Mouse (Mus musculus) liver, postnatal 0 days (tissue): ENCODE data around the gene Olfr1250. TPM values are rescaled to one million over a fixed set of nuclear protein-coding genes. Genes with fewer than 3 reads are reported as not detected.
"Not testable (repeated sequence)": the region's sequence is repeated elsewhere in the genome, so short reads cannot be mapped to it uniquely, and the experiment has no call there.

Experiments used
- ATAC-seq: fragments of 200-750 bp; cut with Nextera tagmentation; 2 replicates; pipeline ENCODE4 v1.8.0; 2017; ENCODE audit warnings: mild to moderate bottlenecking, moderate library complexity
- DNase-seq: peaks from one replicate; pipeline ENCODE4 v3.0.0-alpha.2; 2016
- H3K27ac ChIP-seq: fragments of 300-500 bp; sonication (generic); 2 replicates; pipeline ENCODE4 v1.5.1; 2014; ENCODE audit warnings: antibody characterized with exemption, moderate library complexity, mild to moderate bottlenecking, low read depth
- H3K27me3 ChIP-seq: fragments of 300-500 bp; sonication (generic); 2 replicates; pipeline ENCODE4 v1.6.1; 2014; ENCODE audit warnings: low read length, control low read depth, mixed read lengths; ENCODE audit not compliant: insufficient read depth
- H3K36me3 ChIP-seq: fragments of 300-500 bp; sonication (generic); replicated peaks from 2 replicates; pipeline ENCODE4 v1.6.1; 2014; ENCODE audit warnings: mild to moderate bottlenecking, control low read depth, low read length, moderate library complexity, mixed read lengths; ENCODE audit not compliant: insufficient read depth
- H3K4me1 ChIP-seq: fragments of 300-500 bp; sonication (generic); 2 replicates; pipeline ENCODE4 v1.6.1; 2014; ENCODE audit warnings: antibody characterized with exemption, mild to moderate bottlenecking, control low read depth; ENCODE audit not compliant: insufficient read depth
- H3K4me2 ChIP-seq: fragments of 300-500 bp; sonication (generic); 2 replicates; pipeline ENCODE4 v1.6.1; 2014; ENCODE audit warnings: low read depth, mild to moderate bottlenecking, low read length, moderate library complexity, mixed read lengths
- H3K4me3 ChIP-seq: fragments of 300-500 bp; sonication (generic); 2 replicates; pipeline ENCODE4 v1.5.1; 2014; ENCODE audit warnings: low read depth, low read length
- H3K9ac ChIP-seq: fragments of 300-500 bp; sonication (generic); replicated peaks from 2 replicates; pipeline ENCODE4 v1.6.1; 2014; ENCODE audit warnings: mild to moderate bottlenecking, moderate library complexity
- H3K9me3 ChIP-seq: fragments of 300-500 bp; sonication (generic); 2 replicates; pipeline ENCODE4 v1.6.1; 2016; ENCODE audit warnings: mild to moderate bottlenecking, control low read depth, low read length, mixed read lengths
- CTCF ChIP-seq: sonication (generic); IDR thresholded peaks from 2 replicates; pipeline ENCODE4 v1.5.1; 2016; ENCODE audit warnings: antibody characterized with exemption, low read depth
- EP300 ChIP-seq: IDR thresholded peaks from 2 replicates; pipeline ENCODE4 v1.6.1; 2016; ENCODE audit warnings: antibody characterized with exemption, low read depth, mild to moderate bottlenecking
- WGBS: fragments of 180-500 bp; shearing (Covaris S2); extraction: QIAGEN DNeasy Blood & Tissue Kit; methylation state at CpG from one replicate; pipeline ENCODE4 v1.1.7; 2014; ENCODE audit not compliant: insufficient replicate concordance; 5-methylcytosine and 5-hydroxymethylcytosine counted together
- polyA plus RNA-seq: library from polyadenylated mRNA; unstranded; fragments of >200 nt; fragmentation: Nextera tagmentation; extraction: Ambion mirVana; gene quantifications from 2 replicates; pipeline ENCODE4 v1.2.1, GENCODE M21; 2015

Gene Olfr1250
- polyA plus RNA-seq = not detected in 2 replicates

DNA sequence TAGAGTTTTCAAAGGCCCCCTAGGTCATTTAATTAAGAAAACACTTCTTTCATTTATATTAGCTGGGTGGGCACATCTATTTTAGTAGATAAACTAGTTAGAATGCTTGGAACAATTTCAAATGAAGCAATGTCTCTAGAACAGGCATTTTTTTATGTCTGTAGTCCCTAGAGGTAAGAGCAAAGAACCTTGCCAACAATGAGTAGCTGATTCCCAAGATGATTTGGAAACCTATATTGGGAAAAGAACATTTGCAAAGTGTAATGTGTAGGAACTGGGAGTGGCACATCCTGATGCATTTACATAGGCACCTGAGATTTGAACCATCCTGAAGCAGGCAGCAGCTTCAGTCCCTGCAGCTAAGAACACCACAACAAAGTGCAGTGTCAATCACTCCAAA, at the start of gene Olfr1250:
Gene Olfr1250, minus strand, starts transcription at position 101 of the 400 bp plus-strand sequence.
- no peaks in the 10 kb centered on the region for H3K4me1 ChIP-seq
- H3K4me3 ChIP-seq = no peak within 1 kb of the TSS
- H3K4me2 ChIP-seq = no peak within 1 kb of the TSS
- H3K9me3 ChIP-seq = no peaks in the 10 kb centered on the region
- no peak within 1 kb of the TSS for H3K9ac ChIP-seq
- TF ChIP-seq CTCF = no peak
- TF ChIP-seq EP300 = no peak
- H3K27ac ChIP-seq = no peak within 1 kb of the TSS
- no peaks in the 10 kb centered on the region for H3K27me3 ChIP-seq
- ATAC-seq = no peak
- H3K36me3 ChIP-seq = no peaks in the 10 kb centered on the region
- DNase-seq = no peak

- H3K36me3 ChIP-seq = no peaks in the 10 kb centered on the region
- H3K4me1 ChIP-seq = no peaks in the 10 kb centered on the region
- 78% methylated on average over 6 of the region's 6 CpGs for WGBS
- no peak overlapping the region for H3K27ac ChIP-seq
- no peaks in the 10 kb centered on the region for H3K27me3 ChIP-seq
- no peak for ATAC-seq
- H3K4me3 ChIP-seq = no peak overlapping the region
- H3K9me3 ChIP-seq = no peaks in the 10 kb centered on the region
- TF ChIP-seq EP300 (no peak), CTCF (no peak)
- no peak overlapping the region for H3K9ac ChIP-seq
- no peak overlapping the region for H3K4me2 ChIP-seq
- no peak for DNase-seq
Observed at GRCm38 (mm10) chr2:89691980-89692379, 30.7 kb upstream of the Olfr1250 start.

GRCm38 (mm10) chr2:89671836-89672235, 10.6 kb upstream of the Olfr1250 start, which contains the start of gene Olfr1251:
Gene Olfr1251, minus strand, starts transcription at chr2:89671936.
- H3K9me3 ChIP-seq = no peaks in the 10 kb centered on the region
- no peaks in the 10 kb centered on the region for H3K27me3 ChIP-seq
- ATAC-seq (no peak), DNase-seq (no peak)
- no peak for TF ChIP-seq CTCF
- TF ChIP-seq EP300 = no peak
- no peak within 1 kb of the TSS for H3K27ac ChIP-seq
- H3K9ac ChIP-seq = no peak within 1 kb of the TSS
- no peak within 1 kb of the TSS for H3K4me3 ChIP-seq
- H3K36me3 ChIP-seq = no peaks in the 10 kb centered on the region
- no peaks in the 10 kb centered on the region for H3K4me1 ChIP-seq
- no peak within 1 kb of the TSS for H3K4me2 ChIP-seq

DNA sequence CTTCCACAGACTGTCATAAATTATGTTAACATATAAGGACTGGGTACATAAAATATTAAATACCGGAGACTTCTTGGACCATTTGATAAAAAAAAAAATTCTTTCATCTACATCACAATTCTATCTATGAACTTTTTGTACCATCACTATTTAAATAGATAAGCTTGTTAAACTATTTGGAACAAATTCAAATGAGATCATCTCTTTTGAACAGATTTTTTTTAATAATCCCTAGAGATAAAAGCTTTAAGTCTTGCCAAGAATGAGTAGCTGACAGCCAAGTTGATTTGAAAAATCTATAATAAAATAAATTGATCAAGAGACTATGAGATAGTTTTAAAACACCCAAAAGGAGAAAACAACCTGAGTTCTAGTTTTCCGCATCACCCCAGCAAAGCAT, 26.4 kb downstream of the Olfr1250 start, which contains the start of gene Olfr1249:
Gene Olfr1249, minus strand, starts transcription at position 101 of the 400 bp plus-strand sequence.
- Histone ChIP-seq H3K27ac (no peak within 1 kb of the TSS), H3K4me1 (no peaks in the 10 kb centered on the region), H3K4me2 (no peak within 1 kb of the TSS), H3K9ac (no peak within 1 kb of the TSS), H3K4me3 (no peak within 1 kb of the TSS), H3K36me3 (no peaks in the 10 kb centered on the region), H3K9me3 (no peaks in the 10 kb centered on the region), H3K27me3 (no peaks in the 10 kb centered on the region)
- ATAC-seq = no peak
- 78% methylated on average over 2 of the region's 2 CpGs for WGBS
- no peak for DNase-seq
- no peak for TF ChIP-seq EP300
- TF ChIP-seq CTCF = no peak

GRCm38 (mm10) chr2:89618145-89618544, 43.1 kb downstream of the Olfr1250 start, which contains the start of gene Olfr1248:
Gene Olfr1248, minus strand, starts transcription at chr2:89618245.
- not testable (repeated sequence) for H3K4me1 ChIP-seq, H3K9ac ChIP-seq, H3K9me3 ChIP-seq, H3K27ac ChIP-seq, H3K36me3 ChIP-seq, H3K4me2 ChIP-seq, H3K4me3 ChIP-seq, DNase-seq, H3K27me3 ChIP-seq, ATAC-seq
- WGBS = 94% methylated on average over 1 of the region's 1 CpGs

GRCm38 (mm10) chr2:89614030-89614429, 47.2 kb downstream of the Olfr1250 start, which contains the start of gene Olfr1247:
Gene Olfr1247, minus strand, starts transcription at chr2:89614130.
- no peak for ATAC-seq
- TF ChIP-seq CTCF (no peak), EP300 (no peak)
- Histone ChIP-seq H3K4me1 (no peaks in the 10 kb centered on the region), H3K27ac (no peak within 1 kb of the TSS), H3K9ac (no peak within 1 kb of the TSS), H3K27me3 (no peaks in the 10 kb centered on the region), H3K36me3 (no peaks in the 10 kb centered on the region), H3K9me3 (no peaks in the 10 kb centered on the region), H3K4me3 (no peak within 1 kb of the TSS), H3K4me2 (no peak within 1 kb of the TSS)
- 86% methylated on average over 2 of the region's 2 CpGs for WGBS
- no peak for DNase-seq

Other genes starting within 250 kb of the Olfr1250 start
- gene Olfr1239, start 241.1 kb downstream of the Olfr1250 start, polyA plus RNA-seq = not detected in 2 replicates
- gene Olfr1240, start 218.5 kb downstream of the Olfr1250 start, polyA plus RNA-seq = not detected in 2 replicates
- gene Olfr1241, start 174.3 kb downstream of the Olfr1250 start, polyA plus RNA-seq = not detected in 2 replicates
- gene Olfr1242, start 163.1 kb downstream of the Olfr1250 start, polyA plus RNA-seq = not detected in 2 replicates
- not detected in 2 replicates for gene Olfr1243, start 130.0 kb downstream of the Olfr1250 start, polyA plus RNA-seq
- not detected in 2 replicates for gene Olfr1245, start 83.0 kb downstream of the Olfr1250 start, polyA plus RNA-seq
- not detected in 2 replicates for gene Olfr1246, start 68.3 kb downstream of the Olfr1250 start, polyA plus RNA-seq
- gene Olfr1247, start 47.3 kb downstream of the Olfr1250 start, polyA plus RNA-seq = not detected in 2 replicates
- not detected in 2 replicates for gene Olfr1248, start 43.2 kb downstream of the Olfr1250 start, polyA plus RNA-seq
- not detected in 2 replicates for gene Olfr1249, start 26.5 kb downstream of the Olfr1250 start, polyA plus RNA-seq
- gene Olfr1251, start 10.5 kb upstream of the Olfr1250 start, polyA plus RNA-seq = not detected in 2 replicates
- gene Olfr1252, start 63.5 kb upstream of the Olfr1250 start, polyA plus RNA-seq = not detected in 2 replicates
- gene Olfr1253, start 95.6 kb upstream of the Olfr1250 start, polyA plus RNA-seq = not detected in 2 replicates
- gene Olfr1254, start 132.2 kb upstream of the Olfr1250 start, polyA plus RNA-seq = not detected in 2 replicates
- not detected in 2 replicates for gene Olfr1255, start 150.6 kb upstream of the Olfr1250 start, polyA plus RNA-seq
- gene Olfr1256, start 180.1 kb upstream of the Olfr1250 start, polyA plus RNA-seq = not detected in 2 replicates
- not detected in 2 replicates for gene Olfr48, start 186.7 kb upstream of the Olfr1250 start, polyA plus RNA-seq
- gene Olfr1257, start 217.0 kb upstream of the Olfr1250 start, polyA plus RNA-seq = not detected in 2 replicates